Mouse (Mus musculus) ES-E14 (cell line): Measurements from ENCODE around the gene Clec16a.

Experiments
- CHD2 ChIP-seq: IDR thresholded peaks from 2 replicates; pipeline ENCODE4 v1.6.1; 2014; ENCODE audit warnings: mild to moderate bottlenecking, low read depth, low read length, inconsistent platforms
- ZNF384 ChIP-seq: IDR thresholded peaks from 2 replicates; pipeline ENCODE4 v1.6.1; 2012; ENCODE audit warnings: low read depth, low read length, inconsistent platforms

GRCm38 (mm10) chr16:10770531-10771325 is 225.6 kb downstream of the Clec16a start:
- TF ChIP-seq CHD2: no peak
- TF ChIP-seq ZNF384: no peak
